Mouse (Mus musculus) CH12F3 (cell line): Measurements from ENCODE around the gene Plekhm1.

Source experiments
- in situ Hi-C: fragments of 300-500 bp; cut with MboI; formaldehyde crosslinking; loops from 2 replicates; pipeline ENCODE4 v1.14.3; 2020; ENCODE audit warnings: low sequenced_read_pairs

Plekhm1 gene

GRCm38 (mm10) chr11:103394604-103395003 lies 17.9 kb downstream of the Plekhm1 start:
- in situ Hi-C loops: no loop called here

- in situ Hi-C loops: no loop called here
These were observed 18.5 kb downstream of the Plekhm1 start for GRCm38 (mm10) chr11:103394025-103394424.

- in situ Hi-C loops: no loop called here
These were observed 24.5 kb downstream of the Plekhm1 start for GRCm38 (mm10) chr11:103387870-103388526.

GRCm38 (mm10) chr11:103386827-103387226 lies 25.7 kb downstream of the Plekhm1 start:
- in situ Hi-C loops: no loop called here

DNA sequence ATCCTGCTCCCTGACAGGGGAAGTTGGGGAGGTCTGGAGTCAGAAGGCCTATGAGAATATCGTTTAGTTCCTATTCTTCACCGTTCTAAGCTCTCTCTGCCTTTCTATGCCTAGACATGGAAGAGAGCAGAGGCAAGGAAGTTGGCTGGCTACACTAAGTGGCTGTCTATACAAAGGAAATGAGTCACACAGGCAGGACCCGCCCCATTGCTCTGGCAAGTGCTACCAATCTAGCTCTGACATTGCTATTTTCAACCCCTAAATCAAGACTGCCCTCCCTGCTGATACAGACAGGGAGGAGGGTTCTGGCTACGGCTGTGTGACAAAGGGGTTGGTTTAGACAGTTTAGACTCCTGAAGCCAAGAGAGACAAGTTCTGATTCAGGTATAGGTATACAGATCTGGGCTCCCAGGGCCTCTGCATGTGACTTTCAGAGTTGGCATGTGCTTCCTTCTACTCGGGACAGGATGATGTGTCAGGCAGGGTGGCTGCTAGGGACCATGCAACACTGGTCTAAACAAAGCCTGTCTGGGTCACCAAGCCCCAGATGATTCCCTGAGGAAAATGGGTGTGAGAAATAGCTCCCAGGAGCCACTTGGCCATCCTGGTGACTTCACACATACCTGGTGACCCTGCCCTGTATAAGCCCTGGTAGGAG lies 30.4 kb downstream of the Plekhm1 start:
- in situ Hi-C loops: no loop called here

GRCm38 (mm10) chr11:103381505-103381904 lies 31.0 kb downstream of the Plekhm1 start:
- in situ Hi-C loops: no loop called here

GRCm38 (mm10) chr11:103380460-103380859 lies 32.0 kb downstream of the Plekhm1 start:
- in situ Hi-C loops: no loop called here

GRCm38 (mm10) chr11:103378341-103378740 lies 34.1 kb downstream of the Plekhm1 start:
- in situ Hi-C loops: no loop called here

DNA sequence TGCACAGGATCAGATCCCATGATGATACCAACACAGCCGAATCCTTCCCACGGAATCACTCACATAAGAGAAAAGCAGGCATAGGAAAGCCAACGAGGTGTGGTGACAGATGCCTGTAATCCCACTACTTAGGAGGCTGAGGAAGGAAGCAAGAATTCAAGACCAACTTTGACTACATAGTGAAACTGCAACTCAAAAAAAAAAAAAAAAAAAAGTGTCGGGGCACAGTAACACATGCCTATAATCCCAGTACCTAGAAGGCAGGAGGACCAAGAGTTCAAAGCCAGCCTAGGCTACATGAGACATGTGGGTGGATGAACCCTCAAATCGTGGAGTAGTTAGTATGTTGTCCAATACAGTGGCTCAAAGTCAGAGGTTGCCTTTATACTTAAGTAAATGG lies 36.7 kb downstream of the Plekhm1 start:
- in situ Hi-C loops: no loop called here

GRCm38 (mm10) chr11:103375258-103375657 lies 37.2 kb downstream of the Plekhm1 start:
- in situ Hi-C loops: no loop called here

GRCm38 (mm10) chr11:103373922-103374321 lies 38.6 kb downstream of the Plekhm1 start:
- in situ Hi-C loops: no loop called here

DNA sequence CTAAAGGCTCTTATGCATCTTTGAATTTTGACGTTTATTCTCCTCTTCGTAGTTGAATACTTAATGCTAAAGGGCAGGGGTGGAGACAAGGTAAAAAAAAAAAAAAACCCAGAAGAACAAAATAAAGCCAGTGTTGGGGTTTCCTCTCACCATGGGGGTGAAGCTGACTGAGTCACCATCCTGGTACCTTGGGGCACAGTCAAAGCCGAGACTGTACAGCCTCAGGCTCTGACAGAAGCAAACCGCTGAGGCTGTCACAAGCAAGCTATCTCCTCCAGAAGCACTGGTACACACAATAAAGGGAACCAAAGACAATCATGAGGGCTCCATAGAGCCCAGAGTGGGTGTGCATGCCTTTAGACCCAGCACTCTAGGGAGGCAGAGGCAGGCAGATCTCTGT lies 39.9 kb downstream of the Plekhm1 start:
- in situ Hi-C loops: no loop called here

- in situ Hi-C loops: no loop called here
These were observed 40.4 kb downstream of the Plekhm1 start for GRCm38 (mm10) chr11:103372068-103372467.

DNA sequence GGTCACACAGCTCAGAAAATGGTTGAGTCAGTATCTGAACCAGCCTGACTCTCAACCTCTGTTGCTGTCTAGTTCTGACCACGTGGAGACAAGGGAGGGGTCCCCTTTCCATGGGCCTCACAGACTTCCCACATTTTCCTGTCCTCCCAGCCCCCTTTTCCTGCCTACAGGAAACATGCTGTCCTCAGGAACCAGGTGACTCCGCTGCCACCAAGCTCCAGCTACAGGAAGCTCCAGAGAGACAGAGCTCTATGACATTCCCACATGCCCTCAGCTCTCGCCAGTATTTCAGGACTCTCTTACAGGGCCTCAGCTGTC lies 41.3 kb downstream of the Plekhm1 start:
- in situ Hi-C loops: no loop called here

- in situ Hi-C loops: no loop called here
These were observed 41.9 kb downstream of the Plekhm1 start for GRCm38 (mm10) chr11:103370397-103371221.

DNA sequence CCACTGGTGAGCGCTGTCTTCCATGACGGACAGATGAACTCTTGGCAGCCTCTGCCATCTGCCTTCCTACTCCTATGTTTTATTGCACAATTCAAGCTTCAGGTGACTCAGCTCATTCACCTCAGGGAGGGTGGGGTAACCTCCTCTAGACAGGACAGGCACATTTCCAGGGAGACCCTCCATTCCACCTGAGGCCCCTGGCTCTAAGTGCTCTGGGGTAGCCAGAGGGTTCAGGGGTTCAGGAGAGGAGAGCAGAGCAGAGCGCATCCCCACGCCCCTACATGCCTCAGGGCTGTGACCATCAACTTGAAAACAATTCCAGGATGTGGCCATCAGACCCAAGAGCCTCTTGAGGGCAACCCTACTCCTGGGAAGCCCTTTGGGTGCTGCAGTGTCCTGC lies 47.0 kb downstream of the Plekhm1 start:
- in situ Hi-C loops: no loop called here

DNA sequence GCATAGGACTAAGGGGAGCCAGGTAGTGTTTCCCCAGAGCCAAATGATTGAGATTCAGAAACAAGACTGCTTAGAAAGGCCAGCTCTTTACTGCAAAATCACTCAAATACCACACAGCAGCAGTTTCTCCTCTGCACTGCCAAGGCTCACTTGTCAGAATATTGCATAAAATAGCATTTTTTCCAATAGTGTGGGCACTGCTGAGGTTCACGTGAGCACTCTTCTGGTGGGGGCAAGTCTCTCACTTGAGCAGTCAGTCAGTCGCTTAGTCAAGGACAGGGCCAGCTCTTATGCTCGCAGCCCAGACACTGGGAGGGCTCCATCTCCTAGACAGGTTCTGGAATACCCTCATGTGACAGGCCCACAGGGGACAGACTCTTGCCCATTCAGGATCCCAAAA lies 47.5 kb downstream of the Plekhm1 start:
- in situ Hi-C loops: no loop called here

- in situ Hi-C loops: no loop called here
These were observed 48.2 kb downstream of the Plekhm1 start for GRCm38 (mm10) chr11:103364335-103364734.

DNA sequence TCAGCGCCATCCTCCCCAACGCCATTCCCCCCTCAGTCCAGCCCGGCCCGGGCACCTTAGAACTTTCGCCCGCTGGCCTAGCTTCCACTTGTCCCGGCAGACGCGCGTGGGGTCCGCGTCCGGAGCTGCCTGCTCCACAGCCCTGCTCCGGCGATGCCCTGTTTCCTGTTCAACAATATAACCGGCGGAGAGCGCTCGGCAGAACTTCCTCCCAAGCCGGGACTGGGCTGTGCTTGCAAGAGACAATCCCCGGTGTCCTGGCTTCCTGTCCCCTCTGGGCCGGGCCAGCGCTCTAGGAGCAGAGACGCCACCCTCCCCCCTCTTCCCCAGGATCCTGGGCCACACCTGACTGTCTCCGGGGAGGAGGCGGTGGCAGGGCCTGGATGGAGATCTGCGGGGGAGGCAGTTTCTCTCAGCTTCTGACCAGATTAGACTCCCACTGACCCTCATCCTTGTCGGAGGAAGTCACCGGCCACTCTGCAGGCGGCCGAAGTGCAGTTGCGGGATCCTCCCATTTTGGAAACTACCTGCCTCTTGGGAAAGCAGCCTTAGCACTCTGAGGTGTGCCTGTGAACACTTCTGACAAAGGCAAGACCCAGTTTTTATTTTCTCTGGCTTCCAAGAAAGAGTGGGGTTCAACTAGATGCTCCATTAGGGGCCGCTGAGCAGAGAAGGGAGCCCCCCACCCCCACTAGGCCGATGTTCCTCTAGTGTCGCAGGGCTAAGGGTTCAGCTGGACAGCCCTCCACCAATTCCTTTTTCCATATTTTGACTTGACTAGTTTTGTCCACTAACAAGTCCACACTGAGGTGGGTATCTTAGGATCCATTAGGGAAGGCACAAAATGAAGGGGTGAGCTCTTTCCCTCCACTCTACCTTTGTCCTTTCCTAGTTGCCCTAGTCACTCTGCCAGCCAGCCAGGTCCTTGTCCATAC lies 49.0 kb downstream of the Plekhm1 start, which contains the start of gene Arhgap27:
Gene Arhgap27 (minus strand): TSS at position 479 of the 935 bp plus-strand sequence.
- in situ Hi-C loops: no loop called here

DNA sequence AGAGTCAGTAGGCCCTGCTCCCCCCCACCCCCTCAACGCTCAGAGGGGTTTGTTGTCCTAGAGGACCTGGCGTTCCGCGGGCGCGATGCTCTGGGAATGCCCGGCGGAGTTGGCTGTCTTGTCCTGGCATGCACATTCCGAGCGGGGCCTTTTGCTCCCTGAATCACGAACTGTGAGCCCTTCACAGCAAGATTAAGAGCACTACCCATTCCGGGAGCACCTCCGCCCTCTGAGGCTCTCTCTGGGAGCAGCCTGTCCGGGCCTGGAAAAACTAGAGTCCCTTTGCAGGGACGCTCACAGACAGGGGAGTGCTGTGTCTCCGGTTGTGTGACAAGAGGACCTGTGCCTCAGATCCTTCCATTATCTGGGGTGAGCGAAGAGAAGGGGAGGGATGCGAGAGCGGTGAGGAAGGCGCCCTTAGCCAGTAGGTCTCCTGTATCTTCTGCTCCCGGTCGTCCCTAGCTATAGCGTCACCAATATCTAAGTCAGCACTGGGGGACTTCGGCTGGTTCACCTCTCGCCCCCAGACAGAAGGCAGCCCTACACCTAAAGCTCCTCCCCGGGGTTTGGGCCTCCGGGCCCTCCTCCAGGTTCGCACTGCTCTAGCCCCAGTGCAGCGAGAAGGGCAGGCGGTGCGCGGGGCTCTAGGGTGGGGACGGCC lies 49.8 kb downstream of the Plekhm1 start:
- in situ Hi-C loops: no loop called here
